Mouse (Mus musculus): Measurements from ENCODE around the gene Lat. TPM values are rescaled to one million over a fixed set of nuclear protein-coding genes. Genes with fewer than 3 reads are reported as not detected.

Lat gene
- total RNA-seq (2021) (1 to 10 TPM in 1 of 2 experiments, under 1 TPM in 1; 0.34 to 1.8 TPM), polyA plus RNA-seq (2012; rRNA removed) (1.3 and 4.4 TPM in 2 replicates)
- long read RNA-seq = 0 reads

DNA sequence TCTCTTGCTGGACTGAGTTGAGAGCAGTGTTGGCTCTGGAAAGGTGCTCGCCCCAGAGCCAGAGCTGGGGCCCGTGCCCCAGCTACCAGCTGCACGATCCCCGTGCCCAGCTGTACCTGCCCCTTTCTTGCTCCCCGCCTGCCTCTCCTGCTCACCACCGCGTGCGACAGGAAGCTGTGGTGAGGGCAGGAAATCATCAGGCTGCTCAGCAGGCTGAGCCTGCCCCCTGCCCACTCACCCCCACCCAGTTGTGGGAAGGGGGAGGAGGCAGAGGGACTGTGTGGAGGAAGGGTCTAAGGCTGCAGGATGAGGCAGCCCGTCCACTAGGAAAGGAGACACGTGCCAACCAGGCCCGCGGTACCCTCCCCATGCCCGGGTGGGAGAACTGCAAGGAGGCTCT, at the start of gene Lat:
Lat (minus strand) TSS at position 178 of the 400 bp plus-strand sequence.
- H3K27me3 ChIP-seq (ENCODE audit: control insufficient read depth, insufficient read depth, low read length) = no peaks in the 10 kb centered on the region
- no peak within 1 kb of the TSS for H3K4me3 ChIP-seq
- WGBS = 57% methylated on average over 13 of the region's 13 CpGs
- H3K4me1 ChIP-seq (ENCODE audit: control insufficient read depth, insufficient read depth, low read length) = no peaks in the 10 kb centered on the region
- no peak within 1 kb of the TSS for H3K27ac ChIP-seq
- H3K79me2 ChIP-seq (replicated peaks; ENCODE audit: control insufficient read depth, insufficient read depth, low read length) = no peaks in the 10 kb centered on the region
- H3K9ac ChIP-seq (ENCODE audit: low read depth, low read length) = no peak within 1 kb of the TSS
- no peaks in the 10 kb centered on the region for H3K36me3 ChIP-seq (ENCODE audit: control insufficient read depth, insufficient read depth, low read length)
- intact Hi-C loops (cut with DNase I) = no loop called here
- TF ChIP-seq CTCF (IDR thresholded peaks at IDR 0.05) (no peak), POLR2A (IDR thresholded peaks at IDR 0.05; ENCODE audit: insufficient read depth, low read depth, low read length) (no peak), EP300 (IDR thresholded peaks at IDR 0.05; ENCODE audit: insufficient read depth, low read depth, low read length) (no peak)
- peak in 1 of 2 experiments; percentile 55 for DNase-seq

DNA sequence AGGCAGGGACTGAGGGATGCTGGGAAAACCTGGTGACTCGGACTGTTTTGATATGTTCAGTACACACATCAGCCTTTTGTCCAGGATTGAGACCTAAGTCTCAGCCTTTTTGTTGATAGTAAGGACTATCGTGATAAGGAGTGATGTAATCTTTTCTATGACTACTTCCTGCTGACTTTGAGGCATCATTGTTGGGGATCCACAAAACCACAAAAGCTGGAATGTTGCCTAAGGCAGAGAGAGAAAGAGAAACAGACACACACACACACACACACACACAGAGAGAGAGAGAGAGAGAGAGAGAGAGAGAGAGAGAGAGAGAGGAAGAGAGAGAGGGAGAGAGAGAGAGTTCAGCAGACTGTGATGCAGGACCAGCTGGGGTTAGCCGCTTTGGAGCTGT, 49.1 kb upstream of the Lat start:
- Histone ChIP-seq H3K9ac (ENCODE audit: low read depth, low read length) (no peak overlapping the region), H3K4me3 (no peak overlapping the region), H3K79me2 (replicated peaks; ENCODE audit: control insufficient read depth, insufficient read depth, low read length) (no peaks in the 10 kb centered on the region), H3K27ac (no peak overlapping the region), H3K27me3 (ENCODE audit: control insufficient read depth, insufficient read depth, low read length) (no peaks in the 10 kb centered on the region), H3K4me1 (ENCODE audit: control insufficient read depth, insufficient read depth, low read length) (no peaks in the 10 kb centered on the region), H3K36me3 (ENCODE audit: control insufficient read depth, insufficient read depth, low read length) (no peaks in the 10 kb centered on the region)
- 31% methylated on average over 3 of the region's 3 CpGs for WGBS
- DNase-seq = no peak
- no peak for TF ChIP-seq EP300 (IDR thresholded peaks at IDR 0.05; ENCODE audit: insufficient read depth, low read depth, low read length)
- no peak for TF ChIP-seq CTCF (IDR thresholded peaks at IDR 0.05)
- no peak for TF ChIP-seq POLR2A (IDR thresholded peaks at IDR 0.05; ENCODE audit: insufficient read depth, low read depth, low read length)
- intact Hi-C loops (cut with DNase I) = no loop called here

DNA sequence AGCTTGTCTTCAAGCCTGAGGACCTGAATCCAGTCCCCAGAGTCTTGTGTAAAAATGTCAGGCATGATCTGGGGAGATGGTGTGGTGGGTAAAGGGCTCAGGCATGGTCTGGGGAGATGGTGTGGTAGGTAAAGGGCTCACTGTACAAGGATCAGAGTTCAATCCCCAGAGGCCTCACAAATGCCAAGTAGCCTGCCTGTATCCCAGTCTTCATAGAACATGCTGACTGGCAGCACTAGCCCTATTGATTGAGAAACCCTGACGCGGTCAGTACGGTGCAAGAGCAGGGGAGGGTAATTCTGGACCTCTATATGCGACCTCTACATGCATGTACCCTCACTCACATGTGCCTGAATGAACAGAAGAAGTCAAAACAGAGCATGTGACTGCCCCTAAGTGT, 48.2 kb upstream of the Lat start:
- Histone ChIP-seq H3K4me3 (no peak overlapping the region), H3K36me3 (ENCODE audit: control insufficient read depth, insufficient read depth, low read length) (no peaks in the 10 kb centered on the region), H3K9ac (ENCODE audit: low read depth, low read length) (no peak overlapping the region), H3K27me3 (ENCODE audit: control insufficient read depth, insufficient read depth, low read length) (no peaks in the 10 kb centered on the region), H3K4me1 (ENCODE audit: control insufficient read depth, insufficient read depth, low read length) (no peaks in the 10 kb centered on the region), H3K27ac (no peak overlapping the region), H3K79me2 (replicated peaks; ENCODE audit: control insufficient read depth, insufficient read depth, low read length) (no peaks in the 10 kb centered on the region)
- 93% methylated on average over 4 of the region's 4 CpGs for WGBS
- intact Hi-C loops (cut with DNase I) = no loop called here
- no peak for DNase-seq
- TF ChIP-seq EP300 (IDR thresholded peaks at IDR 0.05; ENCODE audit: insufficient read depth, low read depth, low read length) = no peak
- no peak for TF ChIP-seq POLR2A (IDR thresholded peaks at IDR 0.05; ENCODE audit: insufficient read depth, low read depth, low read length)
- TF ChIP-seq CTCF (IDR thresholded peaks at IDR 0.05) = no peak

DNA sequence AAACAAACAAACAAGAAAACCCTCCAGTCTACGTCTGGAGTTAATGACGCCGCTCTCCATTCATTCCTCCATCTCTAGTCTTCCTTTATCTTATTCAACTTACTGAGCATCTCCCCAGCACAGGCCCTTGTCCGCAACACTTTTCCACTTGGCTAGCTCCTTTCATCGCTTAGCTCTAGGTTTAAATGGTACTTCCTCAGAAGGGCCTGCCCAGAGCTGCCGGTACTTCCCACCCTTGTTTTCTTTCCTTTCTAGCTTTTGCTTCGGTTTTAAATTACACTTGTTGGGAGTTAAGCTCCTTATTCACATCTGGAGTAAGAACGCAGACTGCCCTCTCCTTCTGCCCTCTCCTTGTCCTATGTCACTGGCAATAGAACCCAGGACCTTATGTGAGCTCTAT, 47.7 kb upstream of the Lat start:
- no peak overlapping the region for H3K27ac ChIP-seq
- no peak overlapping the region for H3K9ac ChIP-seq (ENCODE audit: low read depth, low read length)
- H3K4me3 ChIP-seq = no peak overlapping the region
- TF ChIP-seq EP300 (IDR thresholded peaks at IDR 0.05; ENCODE audit: insufficient read depth, low read depth, low read length) (no peak), POLR2A (IDR thresholded peaks at IDR 0.05; ENCODE audit: insufficient read depth, low read depth, low read length) (no peak), CTCF (IDR thresholded peaks at IDR 0.05) (no peak)
- H3K79me2 ChIP-seq (replicated peaks; ENCODE audit: control insufficient read depth, insufficient read depth, low read length) = no peaks in the 10 kb centered on the region
- 56% methylated on average over 8 of the region's 8 CpGs for whole genome bisulfite sequencing
- no peaks in the 10 kb centered on the region for H3K4me1 ChIP-seq (ENCODE audit: control insufficient read depth, insufficient read depth, low read length)
- intact Hi-C loops (cut with DNase I) = no loop called here
- no peaks in the 10 kb centered on the region for H3K27me3 ChIP-seq (ENCODE audit: control insufficient read depth, insufficient read depth, low read length)
- H3K36me3 ChIP-seq (ENCODE audit: control insufficient read depth, insufficient read depth, low read length) = no peaks in the 10 kb centered on the region
- no peak for DNase-seq

DNA sequence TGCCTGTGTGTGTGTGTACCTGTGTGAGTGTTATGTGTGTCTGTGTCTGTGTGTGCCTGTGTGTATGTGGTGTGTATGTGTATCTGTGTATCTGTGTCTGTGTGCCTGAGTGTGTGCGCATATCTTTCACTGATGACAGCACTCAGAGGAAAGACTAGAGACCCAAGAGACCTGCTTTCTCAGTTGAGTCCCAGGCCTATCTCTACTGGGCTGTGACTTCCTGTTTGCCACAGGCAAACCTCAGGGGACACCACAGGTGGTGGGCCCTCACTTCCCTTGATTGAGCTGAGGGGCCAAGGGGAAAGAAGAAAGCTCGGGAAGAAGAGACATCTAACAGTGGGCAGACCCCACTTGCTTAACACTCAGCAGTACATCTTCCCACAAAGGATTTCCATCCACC, 47.2 kb upstream of the Lat start:
- no peak overlapping the region for H3K4me3 ChIP-seq
- no peak for TF ChIP-seq CTCF (IDR thresholded peaks at IDR 0.05)
- no peak for TF ChIP-seq EP300 (IDR thresholded peaks at IDR 0.05; ENCODE audit: insufficient read depth, low read depth, low read length)
- TF ChIP-seq POLR2A (IDR thresholded peaks at IDR 0.05; ENCODE audit: insufficient read depth, low read depth, low read length) = no peak
- no peak overlapping the region for H3K27ac ChIP-seq
- DNase-seq = no peak
- 36% methylated on average over 2 of the region's 2 CpGs for WGBS
- no peaks in the 10 kb centered on the region for H3K4me1 ChIP-seq (ENCODE audit: control insufficient read depth, insufficient read depth, low read length)
- no peak overlapping the region for H3K9ac ChIP-seq (ENCODE audit: low read depth, low read length)
- intact Hi-C loops (cut with DNase I) = no loop called here
- no peaks in the 10 kb centered on the region for H3K36me3 ChIP-seq (ENCODE audit: control insufficient read depth, insufficient read depth, low read length)
- no peaks in the 10 kb centered on the region for H3K27me3 ChIP-seq (ENCODE audit: control insufficient read depth, insufficient read depth, low read length)
- no peaks in the 10 kb centered on the region for H3K79me2 ChIP-seq (replicated peaks; ENCODE audit: control insufficient read depth, insufficient read depth, low read length)

DNA sequence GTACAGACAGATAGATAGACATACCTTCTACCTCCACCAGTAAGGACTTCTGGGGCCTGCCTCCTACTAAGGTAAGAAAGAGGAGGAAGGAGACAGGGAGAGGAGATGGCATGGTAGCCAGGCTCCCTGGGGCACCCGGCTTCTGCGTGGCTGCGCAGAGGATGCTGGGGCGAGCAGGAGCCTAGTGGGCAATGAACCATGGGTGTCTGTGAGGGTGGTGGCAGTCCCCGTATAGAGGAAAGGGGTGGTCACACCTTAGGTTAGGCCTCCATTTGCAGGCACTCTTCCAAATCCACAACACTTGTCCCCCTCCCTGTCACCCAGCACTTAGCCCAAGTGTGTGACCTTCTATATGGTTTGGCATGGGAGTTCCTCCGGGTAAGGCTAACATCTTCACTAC, 45.4 kb upstream of the Lat start, which contains the start of gene Cd19:
Cd19 (minus strand) TSS at position 165 of the 400 bp plus-strand sequence.
- Histone ChIP-seq H3K36me3 (ENCODE audit: control insufficient read depth, insufficient read depth, low read length) (no peaks in the 10 kb centered on the region), H3K9ac (ENCODE audit: low read depth, low read length) (no peak within 1 kb of the TSS), H3K79me2 (replicated peaks; ENCODE audit: control insufficient read depth, insufficient read depth, low read length) (no peaks in the 10 kb centered on the region), H3K27me3 (ENCODE audit: control insufficient read depth, insufficient read depth, low read length) (no peaks in the 10 kb centered on the region), H3K4me3 (no peak within 1 kb of the TSS), H3K27ac (no peak within 1 kb of the TSS), H3K4me1 (ENCODE audit: control insufficient read depth, insufficient read depth, low read length) (no peaks in the 10 kb centered on the region)
- no peak for TF ChIP-seq POLR2A (IDR thresholded peaks at IDR 0.05; ENCODE audit: insufficient read depth, low read depth, low read length)
- TF ChIP-seq CTCF (IDR thresholded peaks at IDR 0.05) = no peak
- no peak for TF ChIP-seq EP300 (IDR thresholded peaks at IDR 0.05; ENCODE audit: insufficient read depth, low read depth, low read length)
- 81% methylated on average over 6 of the region's 6 CpGs for WGBS
- intact Hi-C loops (cut with DNase I) = no loop called here
- peak in 1 of 2 experiments; percentile 40 for DNase-seq
